Mouse (Mus musculus) myocyte (in vitro differentiated cells): ENCODE data around the gene Psmc2. TPM values are rescaled to one million over a fixed set of nuclear protein-coding genes. Genes with fewer than 3 reads are reported as not detected.

Experiments used
- H3K27me3 ChIP-seq: one replicate; pipeline ENCODE4 v1.6.1; 2011; ENCODE audit not compliant: control insufficient read depth, insufficient read depth, insufficient read length
- H3K36me3 ChIP-seq: one replicate; pipeline ENCODE4 v1.6.1; 2011; ENCODE audit not compliant: control insufficient read depth, insufficient read depth
- H3K4me2 ChIP-seq: one replicate; pipeline ENCODE4 v1.6.1; 2011; ENCODE audit warnings: low read depth, control low read depth
- H3K4me3 ChIP-seq: one replicate; pipeline ENCODE4 v1.5.1; 2011; ENCODE audit warnings: mild to moderate bottlenecking, control low read depth, moderate library complexity
- H3K79me2 ChIP-seq: one replicate; pipeline ENCODE4 v1.6.1; 2011; ENCODE audit not compliant: control insufficient read depth, insufficient read depth
- H3ac ChIP-seq: one replicate; pipeline ENCODE4 v1.6.1; 2011; ENCODE audit not compliant: control insufficient read depth, insufficient read length
- CEBPB ChIP-seq: IDR thresholded peaks from 2 replicates; pipeline ENCODE4 v1.6.1; 2011; ENCODE audit warnings: mild to moderate bottlenecking, moderate library complexity; ENCODE audit not compliant: poor library complexity, insufficient read depth, severe bottlenecking
- E2F4 ChIP-seq: IDR thresholded peaks from one replicate; pipeline ENCODE4 v1.6.1; 2011; ENCODE audit warnings: mild to moderate bottlenecking, control low read depth, moderate library complexity; ENCODE audit not compliant: insufficient read depth
- MAX ChIP-seq: IDR thresholded peaks from one replicate; pipeline ENCODE4 v1.6.1; 2011; ENCODE audit warnings: low read depth, mild to moderate bottlenecking, control low read depth
- MYOD1 ChIP-seq, 3 experiments: IDR thresholded peaks; one replicate each; pipeline ENCODE4 v1.6.1; 2011; ENCODE audit warnings: control low read depth in 2 of 3, low read depth in 2 of 3, mild to moderate bottlenecking in 2 of 3, moderate library complexity in 1 of 3; ENCODE audit not compliant: insufficient read length in 2 of 3, control insufficient read depth in 1 of 3
- MYOG ChIP-seq, 3 experiments: IDR thresholded peaks; one replicate each; pipeline ENCODE4 v1.6.1; 2011; ENCODE audit warnings: control low read depth in 2 of 3, low read depth in 2 of 3, mild to moderate bottlenecking in 2 of 3; ENCODE audit not compliant: insufficient read length in 2 of 3, control insufficient read depth in 1 of 3, insufficient read depth in 1 of 3
- POLR2A ChIP-seq: IDR thresholded peaks from one replicate; pipeline ENCODE4 v1.6.1; 2011; ENCODE audit warnings: low read depth, mild to moderate bottlenecking, control low read depth, moderate library complexity; ENCODE audit not compliant: insufficient read length
- POLR2AphosphoS2 ChIP-seq: IDR thresholded peaks from one replicate; pipeline ENCODE4 v1.6.1; 2011; ENCODE audit warnings: low read depth, control low read depth; ENCODE audit not compliant: insufficient read length
- REST ChIP-seq: IDR thresholded peaks from one replicate; pipeline ENCODE4 v1.6.1; 2011; ENCODE audit warnings: mild to moderate bottlenecking, control low read depth, moderate library complexity; ENCODE audit not compliant: insufficient read depth, insufficient read length
- TCF12 ChIP-seq: IDR thresholded peaks from one replicate; pipeline ENCODE4 v1.6.1; 2011; ENCODE audit warnings: mild to moderate bottlenecking, control low read depth; ENCODE audit not compliant: poor library complexity, insufficient read depth, severe bottlenecking
- TCF3 ChIP-seq: IDR thresholded peaks from one replicate; pipeline ENCODE4 v1.6.1; 2011; ENCODE audit warnings: low read depth, control low read depth; ENCODE audit not compliant: insufficient read length
- USF1 ChIP-seq: IDR thresholded peaks from one replicate; pipeline ENCODE4 v1.6.1; 2011; ENCODE audit warnings: low read depth, mild to moderate bottlenecking, control low read depth, moderate library complexity
- polyA plus RNA-seq: library from polyadenylated mRNA; unstranded; fragments of >200 nt; fragmentation: generic; extraction: Trizol; gene quantifications from one replicate; pipeline ENCODE4 v1.2.1, GENCODE M21; 2012; ENCODE audit warnings: missing spikeins

Psmc2 gene
- polyA plus RNA-seq, 1 experiment = 196 TPM

DNA sequence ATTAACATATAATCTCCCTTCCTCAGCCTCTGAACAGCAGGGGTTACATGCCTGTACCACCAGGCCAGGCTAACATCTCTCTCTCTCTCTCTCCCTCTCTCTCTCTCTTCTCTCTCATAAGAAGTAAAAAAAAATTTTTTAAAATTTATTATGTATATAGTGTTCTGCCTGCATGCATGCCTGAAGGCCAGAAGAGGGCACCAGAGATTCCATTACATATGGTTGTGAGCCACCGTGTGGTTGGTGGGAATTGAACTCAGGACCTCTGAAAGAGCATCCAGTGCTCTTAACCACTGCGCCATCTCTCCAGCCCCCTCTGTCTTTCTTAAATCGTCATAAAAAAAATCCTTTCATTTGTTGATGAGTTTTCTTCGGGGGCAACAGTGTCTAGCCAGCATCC, 59.6 kb downstream of the Psmc2 start:
- no peaks in the 10 kb centered on the region for H3K79me2 ChIP-seq
- H3K4me3 ChIP-seq = no peak overlapping the region
- H3K36me3 ChIP-seq = no peaks in the 10 kb centered on the region
- H3K4me2 ChIP-seq = no peak overlapping the region
- H3K27me3 ChIP-seq = peaks cover 7% of the 10 kb centered on the region
- TF ChIP-seq CEBPB (no peak), E2F4 (no peak), REST (no peak), POLR2A (no peak), POLR2AphosphoS2 (no peak), MYOG (IDR thresholded peaks at IDR 0.05; ENCODE audit: control insufficient read depth in 1 of 3, insufficient read depth in 1 of 3, insufficient read length in 2 of 3, low read depth in 2 of 3) (no peak)
- no peak overlapping the region for H3ac ChIP-seq

DNA sequence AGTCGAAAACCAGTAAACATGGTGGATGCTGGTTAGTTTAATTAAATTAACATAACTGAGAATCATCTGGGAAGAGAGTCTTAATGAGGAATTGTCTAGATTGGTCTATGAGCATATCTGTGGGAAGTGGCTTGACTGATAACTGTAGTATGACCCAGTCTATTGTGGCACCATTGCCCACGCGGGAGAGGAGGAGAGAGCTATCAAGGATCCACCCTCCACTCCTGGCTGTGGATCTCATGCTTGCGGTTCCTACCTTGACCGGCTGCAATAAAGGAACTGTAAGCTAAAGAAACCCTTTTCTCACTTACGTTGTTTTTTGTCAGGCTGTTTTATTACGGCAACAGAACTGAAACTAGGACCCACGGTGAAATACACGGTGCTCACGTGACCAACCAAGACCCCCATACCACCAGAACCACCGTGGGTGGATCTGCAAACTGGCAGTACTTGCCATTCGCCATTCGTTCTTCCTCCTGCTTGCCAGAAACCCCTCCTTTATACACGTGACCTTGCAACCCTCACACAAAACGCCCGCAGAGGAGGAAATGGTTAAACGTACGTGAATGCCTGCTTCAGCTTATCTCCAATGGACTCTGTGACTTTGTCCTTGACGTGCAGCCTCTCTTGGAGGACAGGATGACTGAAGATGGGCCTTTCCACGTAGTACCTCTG, 61.7 kb downstream of the Psmc2 start:
- H3K79me2 ChIP-seq = no peaks in the 10 kb centered on the region
- H3K4me2 ChIP-seq = no peak overlapping the region
- H3K36me3 ChIP-seq = no peaks in the 10 kb centered on the region
- H3K27me3 ChIP-seq = peaks cover 7% of the 10 kb centered on the region
- no peak for TF ChIP-seq TCF12
- TF ChIP-seq E2F4 = no peak
- TF ChIP-seq MAX = no peak
- TF ChIP-seq TCF3 = no peak
- no peak for TF ChIP-seq REST
- TF ChIP-seq MYOD1 (IDR thresholded peaks at IDR 0.05; ENCODE audit: control insufficient read depth in 1 of 3, insufficient read length in 2 of 3, low read depth in 2 of 3) = no peak
- no peak for TF ChIP-seq MYOG (IDR thresholded peaks at IDR 0.05; ENCODE audit: control insufficient read depth in 1 of 3, insufficient read depth in 1 of 3, insufficient read length in 2 of 3, low read depth in 2 of 3)
- no peak for TF ChIP-seq POLR2A
- TF ChIP-seq POLR2AphosphoS2 = no peak
- no peak overlapping the region for H3K4me3 ChIP-seq
- no peak overlapping the region for H3ac ChIP-seq

DNA sequence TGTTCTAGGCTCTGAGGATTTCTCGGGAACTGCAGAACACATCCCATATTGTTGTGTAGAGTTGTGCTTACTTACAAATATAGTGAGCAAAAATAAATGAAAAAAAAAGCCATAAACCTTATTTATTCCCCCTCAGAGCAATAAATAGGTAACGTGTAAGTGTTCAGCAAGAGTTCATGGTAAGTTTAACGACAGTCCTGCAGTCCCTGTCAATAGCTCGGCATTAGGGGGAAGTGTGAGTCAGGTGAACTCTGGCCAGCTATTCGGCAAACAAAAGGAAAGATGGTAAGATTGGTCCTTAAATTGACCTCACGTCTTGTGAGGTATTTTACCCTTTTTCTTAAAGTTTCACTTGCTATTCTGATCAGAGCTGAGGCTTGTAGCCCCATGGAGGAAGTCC, 62.4 kb downstream of the Psmc2 start:
- H3K4me2 ChIP-seq = no peak overlapping the region
- TF ChIP-seq TCF3 = no peak
- TF ChIP-seq USF1 = no peak
- no peak for TF ChIP-seq MYOD1 (IDR thresholded peaks at IDR 0.05; ENCODE audit: control insufficient read depth in 1 of 3, insufficient read length in 2 of 3, low read depth in 2 of 3)
- TF ChIP-seq REST = no peak
- no peak for TF ChIP-seq MAX
- H3ac ChIP-seq = no peak overlapping the region
- peaks cover 2% of the 10 kb centered on the region for H3K27me3 ChIP-seq
- H3K79me2 ChIP-seq = no peaks in the 10 kb centered on the region
- no peak overlapping the region for H3K4me3 ChIP-seq
- H3K36me3 ChIP-seq = no peaks in the 10 kb centered on the region

DNA sequence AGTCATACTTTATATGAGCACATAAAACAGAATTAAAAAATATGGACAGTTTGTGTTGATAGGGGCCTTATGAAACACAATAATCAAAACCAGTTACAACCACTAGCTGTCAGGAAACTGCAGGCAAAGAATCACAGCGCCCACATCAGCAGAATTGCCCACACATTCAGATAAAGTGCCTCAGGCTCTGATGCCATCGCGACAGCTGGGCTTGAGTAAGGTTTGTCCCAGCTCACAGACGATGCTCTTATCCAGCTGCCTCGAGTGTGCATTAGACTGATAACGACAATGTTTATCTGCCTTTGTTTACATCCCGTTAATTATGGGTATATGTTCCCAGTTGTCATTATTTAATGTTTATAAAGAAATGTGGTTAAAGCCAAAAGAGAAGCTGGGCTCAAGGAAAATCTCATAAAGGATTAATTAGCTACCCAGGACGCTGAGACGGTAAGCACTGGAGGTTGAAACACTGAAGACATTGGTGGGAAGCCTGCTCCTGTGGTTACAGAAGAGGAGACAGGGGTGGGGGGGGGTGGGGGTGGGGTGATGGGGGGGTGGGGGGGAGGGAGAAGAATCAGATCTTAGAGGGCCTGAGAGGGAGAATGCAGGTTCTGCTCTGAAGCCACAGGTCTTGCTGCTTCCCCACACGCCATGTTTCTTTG, 66.7 kb downstream of the Psmc2 start:
- H3K4me3 ChIP-seq = no peak overlapping the region
- H3K79me2 ChIP-seq = no peaks in the 10 kb centered on the region
- no peaks in the 10 kb centered on the region for H3K36me3 ChIP-seq
- no peak for TF ChIP-seq POLR2A
- peak in 1 of 3 experiments; percentile 11 for TF ChIP-seq MYOD1 (IDR thresholded peaks at IDR 0.05; ENCODE audit: control insufficient read depth in 1 of 3, insufficient read length in 2 of 3, low read depth in 2 of 3)
- TF ChIP-seq TCF3 = no peak
- no peaks in the 10 kb centered on the region for H3K27me3 ChIP-seq
- no peak overlapping the region for H3K4me2 ChIP-seq
- no peak overlapping the region for H3ac ChIP-seq

Other genes starting within 250 kb of the Psmc2 start
- gene Lrrc17, start 241.7 kb upstream of the Psmc2 start, polyA plus RNA-seq = 70.3 TPM
- gene Fbxl13, start 139.6 kb upstream of the Psmc2 start, polyA plus RNA-seq = 0.19 TPM
- 10.1 TPM for gene Armc10, start 139.5 kb upstream of the Psmc2 start, polyA plus RNA-seq
- 0.66 TPM for gene Napepld, start 83.9 kb upstream of the Psmc2 start, polyA plus RNA-seq
- gene Pmpcb, start 48.1 kb upstream of the Psmc2 start, polyA plus RNA-seq = 126 TPM
- 15.4 TPM for gene Dnajc2, start within 50 bp of the Psmc2 start, polyA plus RNA-seq
- gene Slc26a5, start 80.3 kb downstream of the Psmc2 start, polyA plus RNA-seq = not detected